Mouse (Mus musculus) heart, embryonic 11.5 days (tissue): Measurements from ENCODE around the gene Wapl. TPM values are rescaled to one million over a fixed set of nuclear protein-coding genes. Genes with fewer than 3 reads are reported as not detected.

Experiments used
- ATAC-seq: fragments of 200-750 bp; cut with Nextera tagmentation; replicated peaks from 2 replicates; pipeline ENCODE4 v1.8.0; 2017; ENCODE audit warnings: moderate library complexity; ENCODE audit not compliant: insufficient number of reproducible peaks, low FRiP score, low TSS enrichment
- H3K27ac ChIP-seq: fragments of 300-500 bp; sonication (generic); 2 replicates; pipeline ENCODE4 v1.5.1; 2014; ENCODE audit warnings: mild to moderate bottlenecking, low read depth, low read length
- H3K27me3 ChIP-seq: fragments of 300-500 bp; sonication (generic); 2 replicates; pipeline ENCODE4 v1.6.1; 2014; ENCODE audit warnings: mild to moderate bottlenecking, low read length, mixed read lengths; ENCODE audit not compliant: control insufficient read depth, insufficient read depth
- H3K36me3 ChIP-seq: fragments of 300-500 bp; sonication (generic); 2 replicates; pipeline ENCODE4 v1.6.1; 2014; ENCODE audit warnings: mild to moderate bottlenecking, low read length, moderate library complexity, mixed read lengths; ENCODE audit not compliant: control insufficient read depth, insufficient read depth
- H3K4me1 ChIP-seq: fragments of 300-500 bp; sonication (generic); 2 replicates; pipeline ENCODE4 v1.6.1; 2014; ENCODE audit warnings: low read length; ENCODE audit not compliant: control insufficient read depth, insufficient read depth
- H3K4me2 ChIP-seq: fragments of 300-500 bp; sonication (generic); 2 replicates; pipeline ENCODE4 v1.6.1; 2014; ENCODE audit warnings: mild to moderate bottlenecking, moderate library complexity
- H3K4me3 ChIP-seq: fragments of 300-500 bp; sonication (generic); 2 replicates; pipeline ENCODE4 v1.5.1; 2014; ENCODE audit warnings: low read depth, low read length
- H3K9ac ChIP-seq: fragments of 300-500 bp; sonication (generic); 2 replicates; pipeline ENCODE4 v1.6.1; 2014; ENCODE audit warnings: mild to moderate bottlenecking, low read depth, low read length, moderate library complexity
- H3K9me3 ChIP-seq: fragments of 300-500 bp; sonication (generic); replicated peaks from 2 replicates; pipeline ENCODE4 v1.6.1; 2016; ENCODE audit warnings: low read length; ENCODE audit not compliant: control insufficient read depth
- WGBS: fragments of 180-500 bp; shearing (Covaris S2); extraction: QIAGEN DNeasy Blood & Tissue Kit; methylation state at CpG from one replicate; pipeline ENCODE4 v1.1.7; 2014; ENCODE audit not compliant: insufficient replicate concordance; 5-methylcytosine and 5-hydroxymethylcytosine counted together
- polyA plus RNA-seq: library from polyadenylated mRNA; unstranded; fragments of >200 nt; fragmentation: Nextera tagmentation; extraction: Ambion mirVana; gene quantifications from 2 replicates; pipeline ENCODE4 v1.2.1, GENCODE M21; 2014

Wapl gene
- polyA plus RNA-seq, 1 experiment from 2014 or later: 23.7 TPM

DNA sequence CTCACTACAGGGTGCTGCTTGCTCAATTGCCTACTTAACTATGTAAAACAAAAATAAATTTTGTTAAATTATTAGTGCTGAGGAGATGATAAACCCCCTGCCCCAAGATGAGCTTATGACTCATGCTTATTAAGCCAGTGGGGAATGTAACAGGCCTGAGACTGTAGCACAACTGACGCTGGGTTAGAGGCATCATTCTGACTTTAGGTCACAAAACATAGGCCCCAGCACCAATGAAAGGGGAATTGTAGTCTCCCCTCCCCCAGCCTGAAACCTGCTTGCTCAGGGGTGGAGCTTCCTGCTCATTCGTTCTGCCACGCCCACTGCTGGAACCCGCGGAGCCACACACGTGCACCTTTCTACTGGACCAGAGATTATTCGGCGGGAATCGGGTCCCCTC, 97.9 kb downstream of the Wapl start:
- no peak overlapping the region for H3K4me2 ChIP-seq
- no peak overlapping the region for H3K9ac ChIP-seq
- H3K4me3 ChIP-seq: no peak overlapping the region
- 0 out of 2 replicates have a peak, but pooled peaks cover 2% of the 10 kb centered on the region for H3K27me3 ChIP-seq
- 30% methylated on average over 9 of the region's 9 CpGs for WGBS
- ATAC-seq: no peak
- H3K9me3 ChIP-seq: peaks cover 3% of the 10 kb centered on the region; the same call in 1 of the 2 replicates
- H3K36me3 ChIP-seq: no peaks in the 10 kb centered on the region
- H3K27ac ChIP-seq: no peak overlapping the region
- H3K4me1 ChIP-seq: peaks cover 3% of the 10 kb centered on the region; the same call in 1 of the 2 replicates

GRCm38 (mm10) chr14:34772132-34772531, 98.4 kb downstream of the Wapl start:
- Histone ChIP-seq H3K4me2 (no peak overlapping the region), H3K9ac (no peak overlapping the region), H3K4me3 (no peak overlapping the region), H3K4me1 (peaks cover 3% of the 10 kb centered on the region; the same call in 1 of the 2 replicates), H3K9me3 (peaks cover 3% of the 10 kb centered on the region; the same call in 1 of the 2 replicates), H3K27ac (no peak overlapping the region), H3K27me3 (0 out of 2 replicates have a peak, but pooled peaks cover 3% of the 10 kb centered on the region), H3K36me3 (no peaks in the 10 kb centered on the region)
- WGBS: 62% methylated on average over 7 of the region's 7 CpGs
- no peak for ATAC-seq

DNA sequence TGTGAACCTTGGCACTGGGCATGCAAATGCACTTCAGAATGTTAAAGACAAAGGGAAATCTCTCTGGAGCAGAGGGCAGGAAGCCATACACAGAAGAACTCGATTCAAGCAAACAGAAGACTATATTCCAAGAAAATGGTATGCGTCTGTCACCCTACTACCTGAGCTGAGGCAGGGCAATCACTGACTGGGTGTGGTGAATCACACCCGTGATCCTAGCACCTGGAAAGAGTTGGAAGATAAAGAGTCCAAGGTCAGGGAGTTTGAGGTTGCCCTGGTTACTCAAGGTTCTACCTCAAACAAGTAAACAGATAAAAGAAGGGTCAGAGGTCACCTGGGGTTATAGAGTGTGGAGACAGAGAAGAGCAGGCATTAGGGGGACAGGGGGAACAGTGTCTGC, 100.0 kb downstream of the Wapl start:
- WGBS: 69% methylated on average over 3 of the region's 3 CpGs
- no peak for ATAC-seq
- no peaks in the 10 kb centered on the region for H3K36me3 ChIP-seq

GRCm38 (mm10) chr14:34774231-34774630, 100.5 kb downstream of the Wapl start:
- Histone ChIP-seq H3K27ac (no peak overlapping the region), H3K36me3 (no peaks in the 10 kb centered on the region), H3K4me3 (no peak overlapping the region), H3K4me1 (peaks cover 2% of the 10 kb centered on the region; the same call in 1 of the 2 replicates), H3K9me3 (peaks cover 3% of the 10 kb centered on the region; the same call in 1 of the 2 replicates), H3K9ac (no peak overlapping the region), H3K4me2 (no peak overlapping the region), H3K27me3 (0 out of 2 replicates have a peak, but pooled peaks cover 6% of the 10 kb centered on the region)
- ATAC-seq: no peak
- WGBS: 76% methylated on average over 6 of the region's 6 CpGs

More for the DNA sequence above, 100.0 kb downstream of the Wapl start:
- Histone ChIP-seq H3K4me1 (peaks cover 3% of the 10 kb centered on the region; the same call in 1 of the 2 replicates), H3K27me3 (0 out of 2 replicates have a peak, but pooled peaks cover 6% of the 10 kb centered on the region), H3K9ac (no peak overlapping the region), H3K4me2 (no peak overlapping the region), H3K27ac (no peak overlapping the region), H3K9me3 (peaks cover 3% of the 10 kb centered on the region; the same call in 1 of the 2 replicates), H3K4me3 (no peak overlapping the region)

- Histone ChIP-seq H3K27ac (no peak overlapping the region), H3K27me3 (0 out of 2 replicates have a peak, but pooled peaks cover 4% of the 10 kb centered on the region), H3K4me1 (no peaks in the 10 kb centered on the region), H3K9ac (no peak overlapping the region), H3K36me3 (no peaks in the 10 kb centered on the region), H3K4me2 (no peak overlapping the region), H3K4me3 (no peak overlapping the region), H3K9me3 (peaks cover 3% of the 10 kb centered on the region; the same call in 1 of the 2 replicates)
- 78% methylated on average over 12 of the region's 12 CpGs for WGBS
- no peak for ATAC-seq
Observed at GRCm38 (mm10) chr14:34776719-34777385, 103.1 kb downstream of the Wapl start.

GRCm38 (mm10) chr14:34777810-34778209, 104.1 kb downstream of the Wapl start:
- Histone ChIP-seq H3K4me1 (no peaks in the 10 kb centered on the region), H3K4me2 (no peak overlapping the region), H3K9me3 (peaks cover 3% of the 10 kb centered on the region; the same call in 1 of the 2 replicates), H3K36me3 (no peaks in the 10 kb centered on the region), H3K9ac (no peak overlapping the region), H3K4me3 (no peak overlapping the region), H3K27me3 (0 out of 2 replicates have a peak, but pooled peaks cover 4% of the 10 kb centered on the region), H3K27ac (no peak overlapping the region)
- 17% methylated on average over 10 of the region's 10 CpGs for WGBS
- ATAC-seq: no peak

- Histone ChIP-seq H3K27me3 (0 out of 2 replicates have a peak, but pooled peaks cover 4% of the 10 kb centered on the region), H3K36me3 (no peaks in the 10 kb centered on the region), H3K4me1 (no peaks in the 10 kb centered on the region), H3K27ac (no peak overlapping the region), H3K9me3 (peaks cover 3% of the 10 kb centered on the region; the same call in 1 of the 2 replicates), H3K9ac (no peak overlapping the region), H3K4me3 (no peak overlapping the region), H3K4me2 (no peak overlapping the region)
- no peak for ATAC-seq
- 82% methylated on average over 7 of the region's 7 CpGs for WGBS
Observed at GRCm38 (mm10) chr14:34778760-34779159, 105.0 kb downstream of the Wapl start.

- no peaks in the 10 kb centered on the region for H3K27me3 ChIP-seq
- H3K4me2 ChIP-seq: no peak overlapping the region
- ATAC-seq: no peak
- no peaks in the 10 kb centered on the region for H3K9me3 ChIP-seq
- no peak overlapping the region for H3K27ac ChIP-seq
- 79% methylated on average over 1 of the region's 1 CpGs for WGBS
- no peak overlapping the region for H3K4me3 ChIP-seq
- no peak overlapping the region for H3K9ac ChIP-seq
- H3K4me1 ChIP-seq: no peaks in the 10 kb centered on the region
- H3K36me3 ChIP-seq: no peaks in the 10 kb centered on the region
Observed at GRCm38 (mm10) chr14:34793406-34794037, 119.8 kb downstream of the Wapl start.
